ENCODE assay signal across 10 mouse cellular contexts in the genomic region with DNA sequence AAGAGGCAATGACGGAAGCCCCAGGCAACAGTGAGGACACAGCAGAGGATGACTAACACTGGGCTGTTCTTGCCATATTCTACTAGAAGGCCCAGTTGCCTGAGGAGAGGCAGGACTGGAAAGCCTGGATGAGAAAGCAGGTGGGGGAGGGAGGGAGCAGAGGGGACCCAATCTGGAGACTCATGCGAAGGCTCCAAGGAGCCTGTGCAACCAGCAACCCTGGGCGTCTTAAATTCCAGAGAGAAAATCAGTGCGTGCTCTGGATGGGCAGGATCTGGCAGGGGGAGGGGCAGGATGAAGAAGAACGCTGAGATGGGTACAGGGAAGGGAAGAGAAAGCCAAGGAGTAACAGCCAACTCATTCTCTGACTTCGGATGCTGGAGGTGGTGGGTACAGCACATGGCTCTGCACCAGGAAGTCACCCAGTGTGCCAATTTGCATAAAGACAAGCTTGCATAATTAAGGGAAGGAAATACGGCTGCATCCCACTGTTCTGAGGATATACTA. TPM values are rescaled to one million over a fixed set of nuclear protein-coding genes. Genes with fewer than 3 reads are reported as not detected.
A peak's percentile ranks its signal among the peaks of the same experiment; 100 is the strongest.
DNase-seq lines count a peak whose midpoint lies in the region; ATAC-seq and TF ChIP-seq lines count a peak whose summit lies in the region.
"Had no signal": no experiment of that assay in that cellular context is flagged by ENCODE, and none has a peak within 500 bp of the region (broad histone marks: within the 10 kb centered on the region; RNA-seq: fewer than 3 reads in every experiment).

No protein-coding gene starts in this region.

- H3K9me3 ChIP-seq in neural tube, embryonic 13.5 days = no peaks in the 10 kb centered on the region
- no peaks in the 10 kb centered on the region for H3K9me3 ChIP-seq in forebrain, postnatal 0 days (ENCODE audit: low read length)
- no peaks in the 10 kb centered on the region for H3K9me3 ChIP-seq in stomach, postnatal 0 days (ENCODE audit: control insufficient read depth, low read length)
- H3K9me3 ChIP-seq: limb, embryonic 15.5 days had no signal

- TF ChIP-seq EP300 in stomach, postnatal 0 days (optimal IDR thresholded peaks at IDR 0.05) = no peak

- no peak for TF ChIP-seq CTCF in forebrain, postnatal 0 days (IDR thresholded peaks at IDR 0.05; ENCODE audit: low read depth)
- no peak for TF ChIP-seq CTCF in stomach, postnatal 0 days (IDR thresholded peaks at IDR 0.05; ENCODE audit: low read depth)

- no peak overlapping the region for H3K27ac ChIP-seq in neural tube, embryonic 13.5 days (replicated peaks)
- H3K27ac ChIP-seq in forebrain, postnatal 0 days (ENCODE audit: low read depth, low read length) = no peak overlapping the region
- no peak overlapping the region for H3K27ac ChIP-seq in stomach, postnatal 0 days (replicated peaks)
- H3K27ac ChIP-seq: limb, embryonic 15.5 days had no signal

- no peaks in the 10 kb centered on the region for H3K27me3 ChIP-seq in neural tube, embryonic 13.5 days
- H3K27me3 ChIP-seq in forebrain, postnatal 0 days (ENCODE audit: insufficient read depth, low read length) = no peaks in the 10 kb centered on the region
- no peaks in the 10 kb centered on the region for H3K27me3 ChIP-seq in stomach, postnatal 0 days (ENCODE audit: control insufficient read depth, insufficient read depth, low read length)
- H3K27me3 ChIP-seq: limb, embryonic 15.5 days had no signal

- H3K4me2 ChIP-seq in neural tube, embryonic 13.5 days = no peak overlapping the region
- H3K4me2 ChIP-seq in forebrain, postnatal 0 days (ENCODE audit: low read depth) = peak overlapping the region; percentile 26
- no peak overlapping the region for H3K4me2 ChIP-seq in stomach, postnatal 0 days (replicated peaks; ENCODE audit: low read depth)
- H3K4me2 ChIP-seq: limb, embryonic 15.5 days had no signal

- no peak for DNase-seq in neural tube, embryonic 10.5 days (ENCODE audit: extremely low spot score, low spot score)
- DNase-seq in forebrain, postnatal 0 days = peak; percentile 52
- peak; percentile 36 to 40 for DNase-seq in layer of hippocampus, postnatal 25 days (ENCODE audit: extremely low spot score in 1 of 2, low spot score in 1 of 2)
- no peak for DNase-seq in stomach, postnatal 0 days (ENCODE audit: low spot score)
- DNase-seq in B cell, adult 2 months = no peak
- no peak for DNase-seq in spleen, adult 18-20 months
- no peak for DNase-seq in retina, postnatal 1 day
- DNase-seq: heart, postnatal 10 days had no signal

- H3K4me3 ChIP-seq in neural tube, embryonic 13.5 days = no peak overlapping the region
- H3K4me3 ChIP-seq in forebrain, postnatal 0 days (ENCODE audit: low read depth, low read length) = no peak overlapping the region
- H3K4me3 ChIP-seq in stomach, postnatal 0 days (ENCODE audit: low read depth, low read length) = no peak overlapping the region
- H3K4me3 ChIP-seq: limb, embryonic 15.5 days had no signal

- H3K36me3 ChIP-seq in neural tube, embryonic 13.5 days = no peaks in the 10 kb centered on the region
- no peaks in the 10 kb centered on the region for H3K36me3 ChIP-seq in forebrain, postnatal 0 days (ENCODE audit: insufficient read depth)
- H3K36me3 ChIP-seq in stomach, postnatal 0 days (ENCODE audit: control insufficient read depth, insufficient read depth, low read length) = no peaks in the 10 kb centered on the region
- H3K36me3 ChIP-seq: limb, embryonic 15.5 days had no signal

- H3K4me1 ChIP-seq in neural tube, embryonic 13.5 days (replicated peaks) = peaks cover 15% of the 10 kb centered on the region
- peaks cover 4% of the 10 kb centered on the region for H3K4me1 ChIP-seq in forebrain, postnatal 0 days (ENCODE audit: insufficient read depth)
- no peaks in the 10 kb centered on the region for H3K4me1 ChIP-seq in stomach, postnatal 0 days (replicated peaks; ENCODE audit: control insufficient read depth, insufficient read depth)

- H3K9ac ChIP-seq in neural tube, embryonic 13.5 days = no peak overlapping the region
- H3K9ac ChIP-seq in forebrain, postnatal 0 days = no peak overlapping the region
- no peak overlapping the region for H3K9ac ChIP-seq in stomach, postnatal 0 days (ENCODE audit: low read length)
- H3K9ac ChIP-seq: limb, embryonic 15.5 days had no signal

- WGBS in neural tube, embryonic 13.5 days = 57% methylated on average over 7 of the region's 7 CpGs
- 30% methylated on average over 7 of the region's 7 CpGs for WGBS in forebrain, postnatal 0 days
- WGBS in stomach, postnatal 0 days = 63% methylated on average over 7 of the region's 7 CpGs

- ATAC-seq in neural tube, embryonic 13.5 days (ENCODE audit: low read depth) = peak; percentile 67; the same call in 1 of the 2 replicates
- ATAC-seq in forebrain, postnatal 0 days = peak; percentile 79
- peak; percentile 32; the same call in 1 of the 2 replicates for ATAC-seq in stomach, postnatal 0 days (ENCODE audit: low FRiP score, low TSS enrichment)

RNA-seq across cellular contexts. Expression of gene Iqgap2, which starts 42.2 kb away (rescaled TPM):
- polyA plus RNA-seq in neural tube, embryonic 13.5 days (2015; fragmentation: Nextera tagmentation; extraction: Ambion mirVana) = 2.7 and 3.7 TPM in 2 replicates
- total RNA-seq in forebrain, postnatal 0 days (2014; rRNA removed) = 3.9 and 6.0 TPM in 2 replicates
- 0.96 and 2.1 TPM in 2 replicates for polyA plus RNA-seq in forebrain, postnatal 0 days (2015; fragmentation: Nextera tagmentation; extraction: Ambion mirVana)
- total RNA-seq in layer of hippocampus, postnatal 25 days (2021) = 10 to 100 TPM; 82.0 to 83.5 TPM
- polyA plus RNA-seq in stomach, postnatal 0 days (2015; fragmentation: Nextera tagmentation; extraction: Ambion mirVana) = 15.3 and 16.5 TPM in 2 replicates

Comparison
In these comparisons a context has a peak if more than half of its experiments do, and no peak if none do; other contexts are left out.
1. DNase-seq: peak in forebrain, postnatal 0 days (single experiment) and layer of hippocampus, postnatal 25 days (2 of 2); none in neural tube, embryonic 10.5 days (single experiment), stomach, postnatal 0 days (single experiment), B cell, adult 2 months (0 of 2), spleen, adult 18-20 months (0 of 2) and retina, postnatal 1 day (single experiment).
2. Peak in every context shown above with its lines, with median percentiles within 50 percentile points of each other: ATAC-seq.